Mouse (Mus musculus) heart, postnatal 0 days (tissue): Measurements from ENCODE around the gene Galnt17.

Experiments used
- CTCF ChIP-seq: IDR thresholded peaks from 2 replicates; pipeline ENCODE4 v1.5.1; 2016; ENCODE audit warnings: antibody characterized with exemption, control low read depth, low read depth
- EP300 ChIP-seq: IDR thresholded peaks from 2 replicates; pipeline ENCODE4 v1.6.1; 2016; ENCODE audit warnings: antibody characterized with exemption, low read depth

GRCm38 (mm10) chr5:131301526-131301925 is 6.8 kb downstream of the Galnt17 start:
- TF ChIP-seq EP300 (no peak), CTCF (no peak)
